Mouse (Mus musculus): Measurements from ENCODE around the gene Tcf20. TPM values are rescaled to one million over a fixed set of nuclear protein-coding genes. Genes with fewer than 3 reads are reported as not detected.

Tcf20 gene
- total and polyA plus RNA-seq, 3 experiments, result 24.2 to 146 (median 128) TPM

DNA sequence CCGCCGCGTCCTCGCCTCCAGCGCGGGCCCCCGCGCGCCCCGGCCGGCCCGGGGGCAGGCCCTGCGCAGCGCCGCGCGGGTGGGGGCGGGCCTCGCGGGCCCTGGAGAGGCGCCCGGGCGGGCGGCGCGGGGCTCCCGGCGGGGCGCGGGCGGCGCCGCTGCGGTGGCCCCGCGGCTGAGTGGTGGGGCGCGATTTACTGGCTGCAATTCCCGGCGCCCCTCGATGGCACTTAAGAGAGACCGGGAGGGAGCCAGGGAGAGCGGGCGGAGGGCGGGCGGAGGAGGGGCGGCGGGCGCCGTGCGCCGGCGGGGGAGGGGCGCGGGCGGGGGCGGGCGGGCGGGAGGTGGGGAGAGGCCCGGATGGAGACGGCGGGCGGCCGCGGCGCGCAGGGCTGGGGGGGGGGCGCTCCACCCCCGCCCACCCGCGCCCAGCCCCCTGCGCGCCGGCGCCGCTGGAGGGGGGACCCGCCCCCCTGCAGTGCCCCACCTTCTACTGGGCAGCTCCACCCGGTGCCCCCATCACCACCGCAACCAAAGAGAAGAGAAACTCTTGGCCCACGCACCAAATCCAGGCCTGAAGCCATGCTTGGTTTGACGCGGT lies 24.0 kb downstream of the Tcf20 start:
- TF ChIP-seq POLR2AphosphoS5 (IDR thresholded peaks at IDR 0.05; ENCODE audit: insufficient replicate concordance, low read depth, low read length) (no peak), TAL1 (conservative IDR thresholded peaks at IDR 0.05; ENCODE audit: low read depth, low read length) (no peak), GATA2 (IDR thresholded peaks at IDR 0.05; ENCODE audit: borderline replicate concordance, low read depth, low read length) (no peak), GATA1 (IDR thresholded peaks at IDR 0.05; ENCODE audit: borderline replicate concordance, low read length) (no peak), CTCF (IDR thresholded peaks at IDR 0.05; ENCODE audit: low read depth, low read length) (no peak)
- peaks cover 17% of the 10 kb centered on the region for H3K27me3 ChIP-seq (ENCODE audit: insufficient read depth, low read length)
- H3K9me3 ChIP-seq (replicated peaks), result peaks cover 2% of the 10 kb centered on the region; the same call in 1 of the 2 replicates
- DNase-seq (ENCODE audit: low spot score) (no peak), ATAC-seq (ENCODE audit: extremely low read depth, insufficient number of reproducible peaks, low FRiP score, poor library complexity, severe bottlenecking) (no peak)
- no peak overlapping the region for H3K4me3 ChIP-seq (ENCODE audit: low read depth, low read length)
- H3K36me3 ChIP-seq (replicated peaks), result no peaks in the 10 kb centered on the region
- no peaks in the 10 kb centered on the region for H3K4me1 ChIP-seq (ENCODE audit: insufficient read depth, low read depth, low read length)

DNA sequence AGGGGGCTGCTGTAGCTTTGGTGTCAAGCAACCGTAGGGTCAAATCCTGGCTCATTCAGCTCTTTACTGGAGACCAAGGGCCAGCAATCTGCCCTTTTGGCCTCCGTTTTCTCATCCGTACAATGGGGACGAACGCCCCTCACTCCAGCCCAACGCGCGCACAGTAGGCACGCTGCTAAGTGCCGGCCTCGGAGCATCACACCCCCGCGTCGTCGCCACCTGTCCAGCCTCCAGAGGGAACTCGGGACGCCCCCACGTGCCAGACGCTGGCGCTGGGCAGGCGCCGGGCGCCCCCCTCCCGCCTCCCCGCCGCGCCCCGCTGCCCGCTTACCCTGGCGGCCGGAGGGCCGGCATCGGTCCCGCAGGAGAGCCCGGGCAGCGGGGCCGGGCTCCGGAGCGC lies 24.6 kb downstream of the Tcf20 start:
- H3K4me1 ChIP-seq (ENCODE audit: insufficient read depth, low read depth, low read length), result no peaks in the 10 kb centered on the region
- TF ChIP-seq GATA1 (IDR thresholded peaks at IDR 0.05; ENCODE audit: borderline replicate concordance, low read length) (no peak), CTCF (IDR thresholded peaks at IDR 0.05; ENCODE audit: low read depth, low read length) (no peak), GATA2 (IDR thresholded peaks at IDR 0.05; ENCODE audit: borderline replicate concordance, low read depth, low read length) (no peak), TAL1 (conservative IDR thresholded peaks at IDR 0.05; ENCODE audit: low read depth, low read length) (no peak), POLR2AphosphoS5 (IDR thresholded peaks at IDR 0.05; ENCODE audit: insufficient replicate concordance, low read depth, low read length) (no peak)
- peaks cover 2% of the 10 kb centered on the region; the same call in 1 of the 2 replicates for H3K9me3 ChIP-seq (replicated peaks)
- peaks cover 22% of the 10 kb centered on the region for H3K27me3 ChIP-seq (ENCODE audit: insufficient read depth, low read length)
- DNase-seq (ENCODE audit: low spot score) (no peak), ATAC-seq (ENCODE audit: extremely low read depth, insufficient number of reproducible peaks, low FRiP score, poor library complexity, severe bottlenecking) (no peak)
- no peaks in the 10 kb centered on the region for H3K36me3 ChIP-seq (replicated peaks)
- no peak overlapping the region for H3K4me3 ChIP-seq (ENCODE audit: low read depth, low read length)

DNA sequence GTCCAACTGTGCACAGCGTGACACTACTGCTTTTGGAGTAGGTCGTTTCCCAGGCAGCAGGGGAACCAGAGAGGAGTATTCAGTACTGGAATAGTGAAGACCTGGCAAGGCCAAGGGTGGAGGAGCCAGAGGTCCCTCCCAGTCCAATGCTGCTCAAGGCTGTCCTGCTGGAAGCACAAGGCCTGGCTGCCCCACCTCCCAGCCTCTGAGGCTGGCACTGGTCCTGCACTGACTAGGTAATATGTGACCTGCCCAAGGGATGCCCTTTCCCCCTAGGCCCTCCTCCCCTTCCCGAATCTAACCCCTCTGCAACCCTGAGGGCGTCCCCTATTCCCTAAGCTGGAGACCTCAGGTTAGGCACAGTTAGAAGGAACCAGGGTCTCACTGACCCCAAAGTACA lies 25.1 kb downstream of the Tcf20 start:
- DNase-seq (ENCODE audit: low spot score), result no peak
- Histone ChIP-seq H3K9me3 (replicated peaks) (peaks cover 2% of the 10 kb centered on the region; the same call in 1 of the 2 replicates), H3K4me3 (ENCODE audit: low read depth, low read length) (no peak overlapping the region), H3K27me3 (ENCODE audit: insufficient read depth, low read length) (peaks cover 26% of the 10 kb centered on the region), H3K36me3 (replicated peaks) (no peaks in the 10 kb centered on the region), H3K4me1 (ENCODE audit: insufficient read depth, low read depth, low read length) (no peaks in the 10 kb centered on the region)
- no peak for TF ChIP-seq POLR2AphosphoS5 (IDR thresholded peaks at IDR 0.05; ENCODE audit: insufficient replicate concordance, low read depth, low read length)
- no peak for TF ChIP-seq GATA2 (IDR thresholded peaks at IDR 0.05; ENCODE audit: borderline replicate concordance, low read depth, low read length)
- TF ChIP-seq CTCF (IDR thresholded peaks at IDR 0.05; ENCODE audit: low read depth, low read length), result no peak
- TF ChIP-seq GATA1 (IDR thresholded peaks at IDR 0.05; ENCODE audit: borderline replicate concordance, low read length), result no peak
- no peak for TF ChIP-seq TAL1 (conservative IDR thresholded peaks at IDR 0.05; ENCODE audit: low read depth, low read length)
- no peak for ATAC-seq (ENCODE audit: extremely low read depth, insufficient number of reproducible peaks, low FRiP score, poor library complexity, severe bottlenecking)

DNA sequence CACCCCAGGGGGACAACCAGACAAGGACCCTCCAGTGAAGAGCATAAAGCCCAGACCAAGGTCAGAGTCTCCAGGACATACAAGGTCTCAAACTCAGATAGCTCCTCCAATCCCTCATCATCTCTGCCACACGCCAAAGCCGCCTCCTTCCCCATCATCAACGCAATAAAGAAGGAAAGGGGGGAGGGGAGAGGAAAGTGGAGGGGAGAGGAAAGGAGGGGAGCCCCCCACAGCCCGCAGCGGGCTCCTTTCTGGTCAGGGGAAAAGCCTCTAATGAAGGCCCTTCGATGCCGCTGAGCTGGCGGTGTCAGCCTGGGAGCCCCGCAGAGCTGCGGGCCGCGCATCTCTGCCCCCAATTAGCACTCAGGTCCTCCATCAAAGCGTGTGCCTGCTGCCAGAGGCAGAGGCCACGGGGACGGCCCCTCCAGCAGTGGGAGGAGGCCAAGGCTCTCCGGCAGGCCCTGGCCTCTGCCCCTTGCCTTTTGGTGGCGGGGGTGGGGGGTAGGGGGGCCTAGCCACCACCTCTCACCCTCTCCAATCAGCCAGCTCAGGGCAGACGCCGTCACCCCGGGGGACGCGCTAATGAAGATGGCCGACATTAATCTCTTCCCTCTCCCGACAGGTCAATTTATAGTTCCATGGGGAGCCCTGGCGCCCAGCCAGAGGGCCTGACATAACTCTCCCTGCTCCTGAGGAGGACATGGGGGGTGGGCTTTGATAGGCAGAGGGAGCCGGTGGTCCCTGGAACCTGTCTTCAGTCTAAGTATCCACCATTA lies 26.7 kb downstream of the Tcf20 start:
- Histone ChIP-seq H3K27me3 (ENCODE audit: insufficient read depth, low read length) (peaks cover 37% of the 10 kb centered on the region), H3K4me1 (ENCODE audit: insufficient read depth, low read depth, low read length) (no peaks in the 10 kb centered on the region)
- DNase-seq (ENCODE audit: low spot score), result no peak

DNA sequence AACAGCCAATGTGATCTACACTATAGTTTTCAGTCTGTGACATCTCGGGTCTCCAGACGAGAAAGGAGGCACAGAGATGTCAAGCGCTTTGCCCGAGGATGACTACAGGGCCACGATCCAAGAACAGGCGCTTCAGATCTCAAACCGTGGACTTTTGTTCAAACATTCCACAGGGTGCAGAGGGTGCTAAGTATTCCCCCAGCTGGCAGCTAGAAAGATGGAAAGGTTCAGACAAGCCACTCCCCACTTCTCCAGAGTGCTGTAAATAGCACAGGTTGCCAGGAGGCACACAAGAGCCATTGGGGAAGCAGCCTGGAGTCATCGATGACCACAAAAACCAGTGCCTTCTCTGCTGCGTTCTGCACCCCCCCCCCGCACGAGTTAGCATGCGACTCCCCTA lies 28.5 kb downstream of the Tcf20 start:
- peaks cover 47% of the 10 kb centered on the region for H3K27me3 ChIP-seq (ENCODE audit: insufficient read depth, low read length)
- DNase-seq (ENCODE audit: low spot score), result no peak
- no peaks in the 10 kb centered on the region for H3K36me3 ChIP-seq (replicated peaks)
- H3K9me3 ChIP-seq (replicated peaks), result peaks cover 2% of the 10 kb centered on the region; the same call in 1 of the 2 replicates
- no peak overlapping the region for H3K4me3 ChIP-seq (ENCODE audit: low read depth, low read length)
- H3K4me1 ChIP-seq (ENCODE audit: insufficient read depth, low read depth, low read length), result no peaks in the 10 kb centered on the region
- ATAC-seq (ENCODE audit: extremely low read depth, insufficient number of reproducible peaks, low FRiP score, poor library complexity, severe bottlenecking), result no peak
- no peak for TF ChIP-seq CTCF (IDR thresholded peaks at IDR 0.05; ENCODE audit: low read depth, low read length)
- TF ChIP-seq GATA1 (IDR thresholded peaks at IDR 0.05; ENCODE audit: borderline replicate concordance, low read length), result no peak
- TF ChIP-seq GATA2 (IDR thresholded peaks at IDR 0.05; ENCODE audit: borderline replicate concordance, low read depth, low read length), result no peak
- no peak for TF ChIP-seq POLR2AphosphoS5 (IDR thresholded peaks at IDR 0.05; ENCODE audit: insufficient replicate concordance, low read depth, low read length)
- TF ChIP-seq TAL1 (conservative IDR thresholded peaks at IDR 0.05; ENCODE audit: low read depth, low read length), result no peak

More for the DNA sequence above, 26.7 kb downstream of the Tcf20 start:
- TF ChIP-seq GATA2 (IDR thresholded peaks at IDR 0.05; ENCODE audit: borderline replicate concordance, low read depth, low read length) (no peak), POLR2AphosphoS5 (IDR thresholded peaks at IDR 0.05; ENCODE audit: insufficient replicate concordance, low read depth, low read length) (no peak), TAL1 (conservative IDR thresholded peaks at IDR 0.05; ENCODE audit: low read depth, low read length) (no peak), GATA1 (IDR thresholded peaks at IDR 0.05; ENCODE audit: borderline replicate concordance, low read length) (no peak), CTCF (IDR thresholded peaks at IDR 0.05; ENCODE audit: low read depth, low read length) (no peak)
- Histone ChIP-seq H3K4me3 (ENCODE audit: low read depth, low read length) (no peak overlapping the region), H3K36me3 (replicated peaks) (no peaks in the 10 kb centered on the region), H3K9me3 (replicated peaks) (peaks cover 2% of the 10 kb centered on the region; the same call in 1 of the 2 replicates)
- ATAC-seq (ENCODE audit: extremely low read depth, insufficient number of reproducible peaks, low FRiP score, poor library complexity, severe bottlenecking), result no peak

DNA sequence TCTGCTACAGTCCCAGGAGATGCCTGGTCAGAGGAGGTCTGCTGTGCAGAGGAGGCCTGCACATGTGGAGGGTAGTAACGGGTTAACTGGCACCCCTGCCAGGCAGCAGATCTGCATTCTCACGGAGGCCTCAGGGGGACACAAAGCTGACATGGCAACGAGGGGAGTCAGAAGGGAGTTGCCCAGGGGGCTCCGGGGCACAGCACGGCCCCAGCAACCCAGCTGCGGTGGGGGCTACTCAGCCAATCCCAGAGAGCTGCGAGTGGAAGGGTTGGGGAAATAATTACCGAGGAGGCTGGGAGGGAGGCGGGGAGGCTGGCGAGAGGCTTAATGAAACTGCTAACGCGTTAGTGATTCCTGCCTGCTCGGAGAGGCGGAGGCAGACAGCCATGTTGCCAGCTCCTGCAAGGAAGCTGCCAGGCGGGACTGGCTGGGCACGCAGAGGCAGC lies 29.4 kb downstream of the Tcf20 start:
- peaks cover 52% of the 10 kb centered on the region for H3K27me3 ChIP-seq (ENCODE audit: insufficient read depth, low read length)
- no peaks in the 10 kb centered on the region for H3K4me1 ChIP-seq (ENCODE audit: insufficient read depth, low read depth, low read length)
- no peak for DNase-seq (ENCODE audit: low spot score)
- H3K36me3 ChIP-seq (replicated peaks), result no peaks in the 10 kb centered on the region
- TF ChIP-seq CTCF (IDR thresholded peaks at IDR 0.05; ENCODE audit: low read depth, low read length) (no peak), GATA1 (IDR thresholded peaks at IDR 0.05; ENCODE audit: borderline replicate concordance, low read length) (no peak), GATA2 (IDR thresholded peaks at IDR 0.05; ENCODE audit: borderline replicate concordance, low read depth, low read length) (no peak), POLR2AphosphoS5 (IDR thresholded peaks at IDR 0.05; ENCODE audit: insufficient replicate concordance, low read depth, low read length) (no peak), TAL1 (conservative IDR thresholded peaks at IDR 0.05; ENCODE audit: low read depth, low read length) (no peak)
- no peak overlapping the region for H3K4me3 ChIP-seq (ENCODE audit: low read depth, low read length)
- peaks cover 2% of the 10 kb centered on the region; the same call in 1 of the 2 replicates for H3K9me3 ChIP-seq (replicated peaks)
- ATAC-seq (ENCODE audit: extremely low read depth, insufficient number of reproducible peaks, low FRiP score, poor library complexity, severe bottlenecking), result no peak
